Mouse (Mus musculus) forebrain, postnatal 0 days (tissue): ENCODE measurements around the gene Gstt2. TPM values are rescaled to one million over a fixed set of nuclear protein-coding genes. Genes with fewer than 3 reads are reported as not detected.

Experiments
- ATAC-seq: fragments of 200-750 bp; cut with Nextera tagmentation; 2 replicates; pipeline ENCODE4 v1.8.0; 2017; ENCODE audit warnings: mild to moderate bottlenecking, moderate library complexity
- DNase-seq: peaks from one replicate; pipeline ENCODE4 v3.0.0-alpha.2; 2015
- H3K27ac ChIP-seq: fragments of 300-500 bp; sonication (generic); 2 replicates; pipeline ENCODE4 v1.5.1; 2014; ENCODE audit warnings: low read depth, mild to moderate bottlenecking, antibody characterized with exemption, low read length, moderate library complexity, mixed read lengths
- H3K27me3 ChIP-seq: fragments of 300-500 bp; sonication (generic); 2 replicates; pipeline ENCODE4 v1.6.1; 2014; ENCODE audit warnings: mild to moderate bottlenecking, low read length, mixed read lengths; ENCODE audit not compliant: insufficient read depth
- H3K36me3 ChIP-seq: fragments of 300-500 bp; sonication (generic); 2 replicates; pipeline ENCODE4 v1.6.1; 2014; ENCODE audit warnings: mild to moderate bottlenecking, moderate library complexity; ENCODE audit not compliant: insufficient read depth
- H3K4me1 ChIP-seq: fragments of 300-500 bp; sonication (generic); 2 replicates; pipeline ENCODE4 v1.6.1; 2014; ENCODE audit warnings: antibody characterized with exemption; ENCODE audit not compliant: insufficient read depth
- H3K4me2 ChIP-seq: fragments of 300-500 bp; sonication (generic); 2 replicates; pipeline ENCODE4 v1.6.1; 2014; ENCODE audit warnings: low read depth, mild to moderate bottlenecking, moderate library complexity
- H3K4me3 ChIP-seq: fragments of 300-500 bp; sonication (generic); 2 replicates; pipeline ENCODE4 v1.5.1; 2014; ENCODE audit warnings: low read depth, low read length, mixed read lengths
- H3K9ac ChIP-seq: fragments of 300-500 bp; sonication (generic); 2 replicates; pipeline ENCODE4 v1.6.1; 2014; ENCODE audit warnings: mild to moderate bottlenecking
- H3K9me3 ChIP-seq: fragments of 300-500 bp; sonication (generic); 2 replicates; pipeline ENCODE4 v1.6.1; 2016; ENCODE audit warnings: low read length
- CTCF ChIP-seq: sonication (generic); IDR thresholded peaks from 2 replicates; pipeline ENCODE4 v1.5.1; 2016; ENCODE audit warnings: antibody characterized with exemption, control low read depth, low read depth
- WGBS: fragments of 180-500 bp; shearing (Covaris S2); extraction: QIAGEN DNeasy Blood & Tissue Kit; methylation state at CpG from one replicate; pipeline ENCODE4 v1.1.7; 2014; 5-methylcytosine and 5-hydroxymethylcytosine counted together
- polyA plus RNA-seq: library from polyadenylated mRNA; unstranded; fragments of >200 nt; fragmentation: Nextera tagmentation; extraction: Ambion mirVana; gene quantifications from 2 replicates; pipeline ENCODE4 v1.2.1, GENCODE M21; 2015
- total RNA-seq: library from RNA; depleted of rRNA; stranded (reverse); fragments of >200 nt; gene quantifications from 2 replicates; pipeline ENCODE4 v1.2.3, GENCODE M21; 2014

Gene Gstt2
- total and polyA plus RNA-seq, 2 experiments from 2014 or later = 5.1 to 7.4 TPM

GRCm38 (mm10) chr10:75798176-75798696 is 39.0 kb downstream of the Gstt2 start, which contains the start of gene Gstt1:
Gstt1 (minus strand) TSS chr10:75798584.
- no peaks in the 10 kb centered on the region for H3K36me3 ChIP-seq

DNA sequence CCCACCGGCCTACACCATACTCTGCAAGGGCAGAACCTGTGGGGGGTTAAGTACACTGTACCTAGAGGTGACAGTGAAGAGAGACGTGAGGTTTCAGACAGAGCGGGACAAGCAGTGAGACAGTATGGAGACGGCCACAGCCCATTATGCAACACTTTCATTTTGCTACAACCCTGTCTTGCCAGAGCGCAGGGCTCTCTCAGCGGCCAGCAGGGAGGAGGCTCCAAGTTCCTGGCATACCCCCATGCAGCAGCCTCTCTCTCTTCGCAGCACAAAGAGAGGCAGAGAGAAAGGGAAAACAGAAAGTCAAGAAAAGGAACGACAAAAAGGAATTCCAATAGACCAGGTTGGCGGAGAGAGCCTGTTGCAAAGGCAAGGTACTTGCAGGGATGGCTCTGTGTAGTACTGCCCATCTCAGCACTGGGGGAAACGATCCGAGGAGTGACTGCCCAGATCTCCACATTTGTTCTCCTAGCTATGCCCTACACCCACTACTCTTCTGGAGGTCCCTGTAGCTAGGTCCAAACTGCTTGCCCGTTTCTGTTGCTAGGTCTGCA is 39.5 kb downstream of the Gstt2 start:
- peak overlapping the region; percentile 45 for H3K27ac ChIP-seq
- 0% methylated on average over 11 of the region's 12 CpGs for whole genome bisulfite sequencing

More at GRCm38 (mm10) chr10:75798176-75798696, 39.0 kb downstream of the Gstt2 start, which contains the start of gene Gstt1:
- H3K27ac ChIP-seq = peak within 1 kb of the TSS; percentile 45
- peak within 1 kb of the TSS; percentile 65 for H3K4me2 ChIP-seq
- peak; percentile 40 for DNase-seq
- 1% methylated on average over 18 of the region's 18 CpGs for WGBS
- ATAC-seq = peak; percentile 58
- peak within 1 kb of the TSS; percentile 51 for H3K9ac ChIP-seq
- peak within 1 kb of the TSS; percentile 40 for H3K4me3 ChIP-seq
- 0 out of 2 replicates have a peak, but pooled peaks cover 9% of the 10 kb centered on the region for H3K4me1 ChIP-seq
- peak; percentile 9; the same call in 1 of the 2 replicates for TF ChIP-seq CTCF
- H3K27me3 ChIP-seq = no peaks in the 10 kb centered on the region
- no peaks in the 10 kb centered on the region for H3K9me3 ChIP-seq

GRCm38 (mm10) chr10:75796731-75797516 is 40.3 kb downstream of the Gstt2 start:
- no peaks in the 10 kb centered on the region for H3K36me3 ChIP-seq
- H3K4me1 ChIP-seq = 0 out of 2 replicates have a peak, but pooled peaks cover 9% of the 10 kb centered on the region
- no peak overlapping the region; the same call in 1 of the 2 replicates for H3K9ac ChIP-seq
- no peaks in the 10 kb centered on the region for H3K27me3 ChIP-seq
- H3K4me3 ChIP-seq = peak overlapping the region; percentile 40
- ATAC-seq (no peak), DNase-seq (no peak)
- 50% methylated on average over 11 of the region's 11 CpGs for WGBS
- no peaks in the 10 kb centered on the region for H3K9me3 ChIP-seq
- peak overlapping the region; percentile 65 for H3K4me2 ChIP-seq
- TF ChIP-seq CTCF = no peak
- no peak overlapping the region for H3K27ac ChIP-seq

More for the DNA sequence above, 39.5 kb downstream of the Gstt2 start:
- Histone ChIP-seq H3K4me2 (peak overlapping the region; percentile 65), H3K27me3 (no peaks in the 10 kb centered on the region), H3K9me3 (no peaks in the 10 kb centered on the region), H3K9ac (peak overlapping the region; percentile 51), H3K36me3 (no peaks in the 10 kb centered on the region), H3K4me3 (peak overlapping the region; percentile 40), H3K4me1 (0 out of 2 replicates have a peak, but pooled peaks cover 9% of the 10 kb centered on the region)
- TF ChIP-seq CTCF = no peak
- DNase-seq (peak; percentile 50), ATAC-seq (peak; percentile 68)

DNA sequence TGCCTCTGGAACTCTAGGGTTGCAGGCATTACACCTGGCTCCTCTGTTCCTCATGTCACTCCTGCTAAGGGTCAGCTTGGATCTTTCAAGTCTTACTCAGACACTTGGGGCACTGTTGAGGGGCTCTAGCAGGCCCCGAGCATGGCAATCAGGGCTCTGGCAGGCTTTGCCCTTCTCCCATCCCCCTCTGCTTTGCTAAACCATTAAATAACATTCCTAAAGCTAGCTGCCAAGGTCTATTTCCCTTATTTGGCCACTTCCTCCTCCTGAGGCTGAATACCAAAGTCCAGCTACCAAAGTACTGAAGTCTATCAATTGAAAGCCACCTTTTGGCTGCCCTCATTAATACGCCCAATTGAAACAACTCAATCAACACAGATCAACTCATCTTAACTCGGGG is 42.3 kb downstream of the Gstt2 start:
- H3K27ac ChIP-seq = no peak overlapping the region
- DNase-seq = peak; percentile 7
- TF ChIP-seq CTCF = 0 out of 2 replicates have a peak, but pooled peaks have one; percentile 13
- no peak overlapping the region for H3K9ac ChIP-seq
- H3K9me3 ChIP-seq = no peaks in the 10 kb centered on the region
- 0 out of 2 replicates have a peak, but pooled peaks cover 9% of the 10 kb centered on the region for H3K4me1 ChIP-seq
- 0 out of 2 replicates have a peak, but pooled peaks have one; percentile 30 for ATAC-seq
- 18% methylated on average over 3 of the region's 3 CpGs for WGBS
- no peak overlapping the region for H3K4me3 ChIP-seq
- no peaks in the 10 kb centered on the region for H3K27me3 ChIP-seq
- H3K4me2 ChIP-seq = no peak overlapping the region
- H3K36me3 ChIP-seq = no peaks in the 10 kb centered on the region

- Histone ChIP-seq H3K9ac (no peak overlapping the region), H3K4me1 (no peaks in the 10 kb centered on the region), H3K27ac (no peak overlapping the region), H3K27me3 (no peaks in the 10 kb centered on the region), H3K36me3 (no peaks in the 10 kb centered on the region), H3K4me2 (no peak overlapping the region), H3K9me3 (no peaks in the 10 kb centered on the region), H3K4me3 (no peak overlapping the region)
- ATAC-seq = no peak
- WGBS = 23% methylated on average over 7 of the region's 7 CpGs
- DNase-seq = peak; percentile 8
- peak; percentile 35 for TF ChIP-seq CTCF
These were observed 46.5 kb downstream of the Gstt2 start for GRCm38 (mm10) chr10:75790773-75791172.

GRCm38 (mm10) chr10:75789841-75790240 is 47.4 kb downstream of the Gstt2 start:
- ATAC-seq (no peak), DNase-seq (no peak)
- H3K27me3 ChIP-seq = no peaks in the 10 kb centered on the region
- no peak overlapping the region for H3K27ac ChIP-seq
- H3K4me2 ChIP-seq = no peak overlapping the region
- TF ChIP-seq CTCF = no peak
- no peak overlapping the region for H3K9ac ChIP-seq
- H3K36me3 ChIP-seq = no peaks in the 10 kb centered on the region
- no peaks in the 10 kb centered on the region for H3K9me3 ChIP-seq
- no peak overlapping the region for H3K4me3 ChIP-seq
- H3K4me1 ChIP-seq = no peaks in the 10 kb centered on the region
- WGBS = 89% methylated on average over 5 of the region's 5 CpGs
